Mouse (Mus musculus) ES-E14 (cell line): ENCODE results near the gene Shprh. TPM values are rescaled to one million over a fixed set of nuclear protein-coding genes. Genes with fewer than 3 reads are reported as not detected.
A peak's percentile ranks its signal among the peaks of the same experiment; 100 is the strongest.

Source experiments
- DNase-seq: peaks from one replicate; pipeline ENCODE4 v3.0.0-alpha.2; 2013; ENCODE audit warnings: low read depth, low spot score
- H3K27ac ChIP-seq: 2 replicates; pipeline ENCODE4 v1.5.1; 2012; ENCODE audit warnings: low read depth, mild to moderate bottlenecking, low read length, moderate library complexity, mixed read lengths; ENCODE audit not compliant: poor library complexity, insufficient read depth, severe bottlenecking
- H3K36me3 ChIP-seq: 2 replicates; pipeline ENCODE4 v1.6.1; 2012; ENCODE audit warnings: mild to moderate bottlenecking, low read length, moderate library complexity, mixed read lengths; ENCODE audit not compliant: control insufficient read depth, poor library complexity, insufficient read depth, severe bottlenecking
- H3K4me1 ChIP-seq, 2 experiments: fragments of 150-350 bp in 1 of 2; sonication (generic) in 1 of 2; 2 replicates each; pipeline ENCODE4 v1.6.1; 2012; ENCODE audit warnings: low read length in 2 of 2, mild to moderate bottlenecking in 1 of 2, mixed read lengths in 1 of 2; ENCODE audit not compliant: control insufficient read depth in 2 of 2, insufficient read depth in 2 of 2, poor library complexity in 1 of 2
- H3K4me3 ChIP-seq, 2 experiments: fragments of 150-350 bp in 1 of 2; sonication (generic) in 1 of 2; 2 replicates each; pipeline ENCODE4 v1.5.1; 2012; ENCODE audit warnings: low read length in 2 of 2, low read depth in 1 of 2, mild to moderate bottlenecking in 1 of 2, mixed read lengths in 1 of 2; ENCODE audit not compliant: insufficient read depth in 1 of 2, poor library complexity in 1 of 2, severe bottlenecking in 1 of 2
- H3K9ac ChIP-seq: 2 replicates; pipeline ENCODE4 v1.6.1; 2012; ENCODE audit warnings: low read depth, mild to moderate bottlenecking, low read length, mixed read lengths; ENCODE audit not compliant: poor library complexity, insufficient read depth, severe bottlenecking
- H3K9me3 ChIP-seq: fragments of 150-350 bp; sonication (generic); 2 replicates; pipeline ENCODE4 v1.6.1; 2012; ENCODE audit warnings: low read depth, mild to moderate bottlenecking, low read length; ENCODE audit not compliant: control insufficient read depth, insufficient read depth
- CHD2 ChIP-seq: IDR thresholded peaks from 2 replicates; pipeline ENCODE4 v1.6.1; 2014; ENCODE audit warnings: mild to moderate bottlenecking, low read depth, low read length, inconsistent platforms
- HCFC1 ChIP-seq: IDR thresholded peaks from 2 replicates; pipeline ENCODE4 v1.6.1; 2012; ENCODE audit warnings: low read length, inconsistent platforms, borderline replicate concordance; ENCODE audit not compliant: insufficient read depth
- MAFK ChIP-seq: IDR thresholded peaks from 2 replicates; pipeline ENCODE4 v1.6.1; 2014; ENCODE audit warnings: mild to moderate bottlenecking, low read depth, low read length, inconsistent platforms; ENCODE audit not compliant: insufficient read depth
- ZC3H11A ChIP-seq: IDR thresholded peaks from 2 replicates; pipeline ENCODE4 v1.6.1; 2012; ENCODE audit warnings: low read depth, mild to moderate bottlenecking, inconsistent platforms, low read length, borderline replicate concordance
- ZNF384 ChIP-seq: IDR thresholded peaks from 2 replicates; pipeline ENCODE4 v1.6.1; 2012; ENCODE audit warnings: low read depth, low read length, inconsistent platforms
- in situ Hi-C, 2 experiments: fragments of 600-800 bp; cut with MboI; formaldehyde crosslinking; loops; one replicate each; pipeline ENCODE4 v1.15.1; 2025; ENCODE audit warnings: low sequenced_read_pairs in 2 of 2, inconsistent platforms in 1 of 2; ENCODE audit not compliant: unreplicated experiment in 2 of 2
- total RNA-seq: library from RNA; depleted of rRNA; stranded (reverse); fragments of 300-350 nt; gene quantifications from 2 replicates; pipeline ENCODE4 v1.2.3, GENCODE M21; 2012

Gene Shprh
- total RNA-seq, 1 experiment, result 23.1 TPM

GRCm38 (mm10) chr10:11171615-11172014 lies 22.4 kb downstream of the Shprh start:
- Histone ChIP-seq H3K4me3 (no peak overlapping the region), H3K4me1 (no peaks in the 10 kb centered on the region), H3K27ac (no peak overlapping the region), H3K9ac (no peak overlapping the region), H3K36me3 (peaks cover 17% of the 10 kb centered on the region), H3K9me3 (no peaks in the 10 kb centered on the region)
- in situ Hi-C loops, result no loop called here
- DNase-seq, result no peak
- TF ChIP-seq ZC3H11A (no peak), CHD2 (no peak), ZNF384 (no peak), MAFK (no peak), HCFC1 (no peak)

GRCm38 (mm10) chr10:11172519-11172918 lies 23.3 kb downstream of the Shprh start:
- DNase-seq, result no peak
- Histone ChIP-seq H3K9ac (no peak overlapping the region), H3K9me3 (no peaks in the 10 kb centered on the region), H3K4me3 (no peak overlapping the region), H3K36me3 (peaks cover 15% of the 10 kb centered on the region), H3K4me1 (no peaks in the 10 kb centered on the region), H3K27ac (no peak overlapping the region)
- in situ Hi-C loops, result no loop called here
- TF ChIP-seq CHD2 (no peak), ZNF384 (no peak), MAFK (no peak), ZC3H11A (no peak), HCFC1 (no peak)

GRCm38 (mm10) chr10:11175801-11176482 lies 26.7 kb downstream of the Shprh start:
- DNase-seq, result no peak
- Histone ChIP-seq H3K9ac (no peak overlapping the region), H3K27ac (no peak overlapping the region), H3K9me3 (no peaks in the 10 kb centered on the region), H3K4me1 (no peaks in the 10 kb centered on the region), H3K36me3 (peaks cover 7% of the 10 kb centered on the region), H3K4me3 (no peak overlapping the region)
- no peak for TF ChIP-seq CHD2
- no peak for TF ChIP-seq ZC3H11A
- TF ChIP-seq MAFK, result no peak
- TF ChIP-seq HCFC1, result no peak
- no peak for TF ChIP-seq ZNF384
- in situ Hi-C loops, result no loop called here

- Histone ChIP-seq H3K4me3 (no peak overlapping the region), H3K4me1 (no peaks in the 10 kb centered on the region), H3K9ac (no peak overlapping the region), H3K27ac (no peak overlapping the region), H3K36me3 (peaks cover 6% of the 10 kb centered on the region), H3K9me3 (no peaks in the 10 kb centered on the region)
- DNase-seq, result no peak
- TF ChIP-seq HCFC1, result no peak
- TF ChIP-seq MAFK, result peak; percentile 94
- no peak for TF ChIP-seq ZNF384
- no peak for TF ChIP-seq CHD2
- in situ Hi-C loops, result no loop called here
Observed at GRCm38 (mm10) chr10:11180077-11180476, 30.9 kb downstream of the Shprh start.

GRCm38 (mm10) chr10:11197341-11197740 lies 48.1 kb downstream of the Shprh start:
- peaks cover 12% of the 10 kb centered on the region for H3K36me3 ChIP-seq
- H3K27ac ChIP-seq, result no peak overlapping the region
- no peak overlapping the region for H3K9ac ChIP-seq
- in situ Hi-C loops, result no loop called here
- TF ChIP-seq CHD2, result no peak
- TF ChIP-seq ZC3H11A, result no peak
- no peak for TF ChIP-seq MAFK
- TF ChIP-seq HCFC1, result no peak
- TF ChIP-seq ZNF384, result no peak
- no peak for DNase-seq
- no peak overlapping the region for H3K4me3 ChIP-seq
- no peaks in the 10 kb centered on the region for H3K4me1 ChIP-seq
- H3K9me3 ChIP-seq, result no peaks in the 10 kb centered on the region
